Mouse (Mus musculus) cerebellum, postnatal 4 days (tissue): ENCODE results near the gene Mettl5.
"Not testable (repeated sequence)": the region's sequence is repeated elsewhere in the genome, so short reads cannot be mapped to it uniquely, and the experiment has no call there.

ENCODE experiments used
- DNase-seq, 2 experiments: peaks; one replicate each; pipeline ENCODE4 v3.0.0; 2022; ENCODE audit warnings: low spot score in 2 of 2, mixed read lengths in 1 of 2

Mettl5 gene

DNA sequence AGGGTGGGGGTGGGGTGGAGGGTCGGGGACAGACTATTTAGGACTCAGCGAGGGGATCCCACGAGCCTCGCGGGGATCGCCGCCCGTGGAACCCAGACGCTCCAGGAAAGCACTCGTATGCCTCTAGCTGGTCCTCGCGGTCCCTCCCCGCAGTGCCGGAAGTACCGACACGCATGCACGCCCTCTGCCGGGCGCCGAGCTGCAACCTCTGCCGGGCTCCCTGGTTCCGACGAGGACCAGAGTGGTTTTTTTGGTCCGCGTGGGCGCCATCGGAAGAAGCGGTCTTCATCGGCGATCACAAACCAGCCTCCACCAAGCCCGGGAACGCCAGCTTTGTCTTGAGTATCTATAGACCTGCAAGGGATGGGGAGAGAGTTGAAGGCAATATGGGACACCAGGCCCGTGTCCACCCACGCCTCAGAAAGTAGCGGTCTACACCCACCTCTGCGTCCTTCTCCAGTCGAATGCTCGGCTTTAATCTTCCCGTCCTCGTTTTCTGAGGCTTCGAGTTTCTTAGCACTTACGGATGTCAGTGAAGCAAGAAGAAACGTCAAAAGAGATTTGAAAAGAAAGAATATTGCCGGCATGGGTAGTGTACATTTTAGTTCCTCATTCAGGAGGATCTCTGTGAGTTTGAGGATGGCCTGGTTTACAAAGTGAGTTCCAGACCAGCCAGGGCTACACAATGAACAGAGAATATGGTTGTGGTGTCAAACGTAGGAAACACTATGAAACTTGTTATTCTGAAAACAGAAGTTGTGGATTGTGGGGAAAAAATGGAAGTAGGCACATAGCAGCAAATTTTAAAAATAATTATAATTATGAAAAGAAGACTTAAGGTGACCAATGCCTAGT is at the start of gene Mettl5:
Gene Mettl5, minus strand, starts transcription at position 165 of the 855 bp plus-strand sequence.
- peak; percentile 78 to 88 for DNase-seq

DNA sequence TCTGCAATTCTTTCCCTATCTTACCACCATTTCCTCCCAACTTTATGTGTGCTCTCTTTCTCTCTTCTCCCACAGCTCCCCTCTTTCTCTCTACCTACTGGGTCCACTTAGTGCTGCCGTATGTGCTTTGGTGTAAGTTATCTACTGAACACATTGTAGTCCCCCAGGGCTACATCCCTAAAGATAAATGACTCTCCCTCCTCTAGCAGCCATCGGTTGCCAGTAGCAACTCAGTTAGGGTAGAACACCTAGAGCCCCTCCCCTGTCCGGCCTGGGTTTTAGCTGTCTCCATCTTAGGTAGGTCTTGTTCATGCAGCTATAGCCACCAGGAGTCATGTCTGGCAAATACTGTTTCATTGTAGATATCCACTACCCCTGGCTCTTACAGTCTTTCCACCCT is 39.5 kb upstream of the Mettl5 start:
- no peak for DNase-seq

DNA sequence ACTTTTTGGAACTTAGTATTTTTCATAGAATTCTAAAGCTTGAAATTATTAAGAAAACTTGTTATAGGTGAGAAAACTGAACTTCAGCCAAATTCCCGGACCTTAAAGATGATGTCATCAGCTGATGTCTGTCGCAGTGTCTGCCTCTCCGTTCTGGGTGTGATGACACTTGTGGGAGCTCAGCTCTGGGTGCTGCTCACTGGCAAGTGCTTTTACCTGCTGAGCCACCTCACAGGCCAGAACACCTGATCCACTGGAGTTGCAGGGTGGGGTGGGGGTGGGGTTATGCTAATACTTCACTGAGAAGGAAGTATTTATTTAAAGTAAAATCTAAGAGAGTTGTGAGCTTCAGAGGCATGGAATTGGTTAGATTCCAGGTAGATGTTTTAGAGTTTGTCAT is 31.9 kb upstream of the Mettl5 start:
- no peak for DNase-seq

DNA sequence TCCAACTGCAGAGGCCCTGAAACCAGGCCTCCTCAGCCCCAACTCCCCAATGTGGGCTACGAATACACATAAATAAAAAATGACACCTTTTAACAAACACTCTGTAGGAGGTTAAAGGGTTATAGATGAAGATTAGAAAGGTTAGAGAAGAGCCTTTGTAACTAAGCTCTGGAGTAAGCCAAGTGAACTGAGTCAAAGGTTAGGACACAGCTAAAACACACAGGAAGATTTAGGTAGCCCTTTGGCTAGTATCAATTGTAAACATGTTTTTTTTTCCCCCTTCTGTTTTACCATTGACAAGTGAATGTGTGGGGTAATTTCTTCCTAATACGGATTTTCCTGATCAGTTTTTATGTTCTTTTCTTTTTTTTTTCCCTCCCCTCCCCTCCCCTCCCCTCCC is 27.4 kb upstream of the Mettl5 start:
- DNase-seq: no peak

DNA sequence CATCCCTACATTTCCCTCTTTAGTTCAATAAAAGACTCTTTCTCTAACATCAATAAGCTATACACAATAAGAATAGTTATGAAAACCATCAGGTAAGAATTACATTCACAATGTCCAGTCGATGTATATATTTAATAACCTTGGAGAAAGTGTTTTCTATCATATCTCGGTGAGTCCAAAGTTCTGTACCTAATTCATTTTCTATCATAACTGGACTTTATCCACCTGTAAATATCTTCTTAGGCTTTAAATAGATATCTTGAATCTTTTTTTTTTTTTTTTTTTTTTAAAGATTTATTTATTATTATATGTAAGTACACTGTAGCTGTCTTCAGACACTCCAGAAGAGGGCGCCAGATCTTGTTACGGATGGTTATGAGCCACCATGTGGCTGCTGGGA is 22.0 kb upstream of the Mettl5 start:
- not testable (repeated sequence) for DNase-seq

DNA sequence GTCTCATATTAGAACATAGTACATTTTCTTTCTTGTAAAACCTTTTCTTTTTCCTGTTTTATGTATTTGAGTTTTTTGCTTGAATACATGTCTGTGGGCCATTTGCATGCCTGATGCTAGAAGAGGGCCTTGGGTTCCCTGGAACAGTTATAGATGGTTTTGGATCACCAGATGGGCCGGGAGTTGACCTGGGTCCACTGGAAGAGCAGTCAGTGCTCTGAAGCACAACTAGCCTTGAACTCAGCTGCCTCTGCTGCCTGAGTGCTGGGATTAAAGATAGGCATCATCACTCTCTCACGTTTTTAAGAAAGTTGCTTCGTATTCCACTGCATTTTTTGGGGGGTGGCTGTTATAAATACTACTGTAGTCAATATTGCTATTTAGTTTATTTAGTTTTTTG is 18.1 kb upstream of the Mettl5 start:
- DNase-seq: no peak

DNA sequence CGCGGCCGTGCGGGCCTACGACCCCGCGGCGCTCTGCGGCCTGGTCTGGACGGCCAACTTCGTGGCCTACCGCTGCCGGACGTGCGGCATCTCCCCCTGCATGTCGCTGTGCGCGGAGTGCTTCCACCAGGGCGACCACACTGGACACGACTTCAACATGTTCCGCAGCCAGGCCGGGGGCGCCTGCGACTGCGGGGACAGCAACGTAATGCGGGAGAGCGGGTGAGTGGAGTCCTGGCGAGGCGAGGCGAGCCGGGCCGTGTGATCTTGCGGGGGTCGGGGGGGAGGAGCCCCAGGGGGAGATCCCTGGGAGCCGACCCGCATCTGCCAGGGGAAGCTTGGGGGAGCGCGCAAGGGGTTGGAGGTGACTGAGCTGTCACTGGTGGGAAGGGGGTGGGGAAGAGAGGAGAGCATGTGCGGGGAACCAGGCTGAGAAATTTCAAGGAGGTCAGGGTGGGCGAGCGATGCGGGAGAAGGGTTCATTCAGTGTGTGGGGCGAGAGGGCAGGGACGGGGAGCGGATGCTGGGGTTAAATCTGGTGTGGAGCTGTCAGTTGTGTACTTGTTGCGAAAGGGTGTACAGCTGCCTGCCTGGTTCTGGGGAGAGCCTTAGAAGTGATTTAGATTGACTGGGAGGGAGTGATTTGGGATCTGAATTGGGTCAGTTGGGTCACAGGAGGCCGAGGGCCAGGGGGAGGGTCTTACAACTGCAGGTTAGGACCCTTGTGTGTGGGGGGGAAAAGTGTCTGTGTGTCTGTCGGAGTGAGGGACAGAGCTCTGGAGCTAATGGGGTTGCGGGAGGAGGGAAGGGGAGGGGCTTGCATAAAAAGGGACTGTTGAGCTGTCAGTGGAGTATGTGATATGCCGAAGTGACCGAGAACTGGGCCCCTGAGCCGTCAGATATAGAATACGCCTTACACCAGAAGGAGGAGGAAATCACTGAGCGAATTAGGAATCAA is 12.5 kb upstream of the Mettl5 start:
- DNase-seq: peak; percentile 21 to 43

DNA sequence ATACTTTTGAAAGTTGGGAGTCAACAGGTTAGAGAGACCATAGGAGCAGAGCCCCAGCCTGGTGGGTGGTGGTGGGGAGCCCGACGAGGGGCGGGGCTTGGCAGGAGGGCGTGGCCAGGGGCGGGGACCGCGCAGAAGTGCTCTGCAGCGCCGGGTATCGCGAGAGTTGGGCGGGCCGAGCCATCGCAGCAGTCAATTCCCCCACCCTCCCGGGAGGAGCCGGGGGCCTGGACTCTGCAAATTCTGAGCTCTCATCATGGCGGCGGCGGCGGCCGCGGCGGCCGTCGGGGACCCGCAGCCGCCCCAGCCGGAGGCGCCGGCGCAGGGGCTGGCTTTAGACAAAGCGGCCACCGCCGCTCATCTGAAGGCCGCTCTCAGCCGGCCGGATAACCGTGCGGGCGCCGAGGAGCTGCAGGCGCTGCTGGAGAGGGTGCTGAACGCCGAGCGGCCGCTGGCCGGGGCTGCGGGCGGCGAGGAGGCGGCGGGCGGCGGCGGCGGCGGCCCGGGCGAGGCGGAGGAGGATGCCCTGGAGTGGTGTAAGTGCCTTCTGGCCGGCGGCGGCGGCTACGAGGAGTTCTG is 11.7 kb upstream of the Mettl5 start, which contains the start of gene Ubr3:
Gene Ubr3, plus strand, starts transcription at position 208 of the 579 bp plus-strand sequence.
- peak; percentile 96 to 98 for DNase-seq

DNA sequence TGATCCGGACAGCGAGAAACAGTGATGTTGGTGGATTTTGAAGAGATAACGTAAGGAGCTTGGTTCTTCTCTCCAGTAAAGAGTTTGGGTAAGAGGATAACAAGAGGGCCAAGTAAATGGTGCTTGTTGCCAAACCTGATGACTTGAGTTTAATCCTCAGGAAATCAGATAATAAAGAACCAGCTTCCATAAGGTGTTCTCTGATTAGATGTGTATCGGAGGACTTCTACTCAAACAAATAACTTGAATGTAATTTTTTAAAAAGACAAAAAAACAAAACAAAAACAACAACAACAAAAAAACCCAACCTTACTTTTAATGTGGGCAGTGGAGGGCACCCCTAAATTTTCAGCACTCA is 10.8 kb upstream of the Mettl5 start:
- no peak for DNase-seq

DNA sequence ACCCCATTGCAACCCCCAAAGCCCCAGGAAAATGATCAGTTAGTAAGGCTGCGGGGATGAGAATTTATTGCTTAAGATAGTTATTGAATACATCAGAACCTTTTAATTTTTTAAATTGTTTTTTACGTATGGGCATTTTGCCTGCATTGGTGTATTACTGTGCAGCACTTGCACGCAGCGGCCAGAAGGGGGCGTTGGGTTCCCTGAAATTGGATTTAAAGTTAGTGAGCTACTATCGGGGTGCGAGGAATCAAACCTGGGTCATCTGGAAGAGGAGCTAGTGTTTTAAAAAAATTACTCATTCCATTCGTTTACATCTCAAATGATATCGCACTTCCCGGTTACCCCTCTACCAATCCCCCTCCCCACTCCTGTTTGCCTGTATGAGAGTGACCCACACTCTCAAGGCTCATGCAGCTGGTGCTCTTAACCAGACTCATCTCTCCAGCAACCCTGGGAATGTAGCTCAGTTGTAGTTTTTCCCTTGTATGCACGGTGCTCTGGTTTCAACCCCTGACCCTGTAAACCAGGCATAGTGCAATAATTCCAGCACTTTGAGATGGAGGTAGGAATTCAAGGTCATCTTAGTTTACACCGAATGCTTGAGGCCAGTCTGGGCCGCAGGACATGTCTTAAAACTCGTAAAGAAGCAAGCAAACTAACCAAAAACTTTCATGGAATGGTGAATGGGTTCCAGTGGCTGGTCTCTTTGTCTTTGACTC is 10.2 kb upstream of the Mettl5 start:
- no peak for DNase-seq

DNA sequence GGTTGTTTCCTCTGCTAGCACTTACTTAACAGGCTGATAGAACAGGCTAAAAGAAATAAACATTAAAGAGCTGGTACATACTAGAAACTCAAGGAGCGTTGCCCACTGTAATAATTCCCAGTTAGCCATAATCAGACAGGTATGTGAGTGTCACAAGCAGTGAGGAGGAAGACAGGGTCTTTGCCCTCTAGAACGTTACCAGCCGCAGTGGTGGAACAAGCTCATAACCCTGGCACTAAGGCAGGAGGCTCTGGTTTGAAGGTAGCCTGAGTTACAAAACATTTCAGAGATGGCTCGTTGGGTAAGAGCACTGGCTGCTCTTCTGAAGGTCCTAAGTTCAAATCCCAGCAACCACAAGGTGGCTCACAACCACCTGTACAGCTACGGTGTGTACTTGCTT is 8.5 kb upstream of the Mettl5 start:
- DNase-seq: no peak

DNA sequence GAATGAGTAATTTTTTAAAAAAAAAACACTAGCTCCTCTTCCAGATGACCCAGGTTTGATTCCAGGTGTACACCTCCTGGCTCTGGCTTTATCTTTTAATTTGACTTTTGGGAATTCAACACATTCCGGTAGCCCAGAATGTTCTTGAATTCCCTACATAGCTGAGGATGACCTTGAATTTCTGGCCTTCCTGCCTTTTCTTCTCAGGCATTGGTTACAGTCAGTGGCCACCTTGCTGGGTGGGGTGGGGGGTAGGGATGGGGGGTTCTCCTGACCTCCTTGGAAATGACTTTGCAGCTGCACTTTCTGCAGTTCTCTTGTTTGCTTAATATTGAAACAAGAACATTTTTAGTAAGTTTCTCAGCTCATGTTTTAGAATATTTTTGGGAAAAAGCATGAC is 7.7 kb upstream of the Mettl5 start:
- no peak for DNase-seq

DNA sequence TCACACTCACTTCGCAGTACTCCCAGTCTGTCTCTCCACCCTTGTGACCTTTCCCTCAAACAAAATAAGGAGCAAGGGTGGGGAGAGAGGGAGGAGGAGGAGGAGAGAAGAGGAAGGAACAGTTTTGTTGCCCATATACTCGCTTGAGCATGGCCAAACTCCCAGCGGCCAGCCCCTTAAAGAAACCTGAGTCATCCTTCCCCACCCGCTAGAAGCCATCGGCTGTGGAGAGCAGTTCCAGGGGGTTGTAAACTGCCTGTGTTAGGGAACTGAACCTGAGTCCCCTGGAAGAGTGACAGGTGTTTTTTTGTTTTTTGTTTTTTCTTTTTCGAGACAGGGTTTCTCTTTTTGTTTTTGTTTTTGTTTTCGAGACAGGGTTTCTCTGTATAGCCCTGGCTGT is 5.4 kb upstream of the Mettl5 start:
- no peak for DNase-seq

DNA sequence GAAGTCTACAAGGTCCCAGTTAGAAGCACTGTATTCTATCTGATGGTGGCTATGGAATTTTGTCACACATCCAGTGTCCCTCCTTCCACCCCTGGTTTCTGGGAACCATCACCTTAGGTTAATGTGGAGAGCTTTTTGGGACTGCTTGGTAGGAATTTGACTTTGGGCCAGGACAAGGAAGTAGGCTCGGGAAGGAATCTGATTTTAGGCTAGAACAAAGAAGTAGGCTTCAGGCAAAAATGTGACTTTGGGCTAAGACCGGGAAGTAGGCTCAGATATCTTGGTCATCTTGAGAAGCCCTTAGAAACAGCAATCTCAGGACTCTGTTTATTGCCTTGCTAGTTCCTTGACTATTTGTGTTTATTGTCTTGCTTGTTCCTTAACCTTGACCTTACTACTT is 3.5 kb upstream of the Mettl5 start:
- DNase-seq: no peak

DNA sequence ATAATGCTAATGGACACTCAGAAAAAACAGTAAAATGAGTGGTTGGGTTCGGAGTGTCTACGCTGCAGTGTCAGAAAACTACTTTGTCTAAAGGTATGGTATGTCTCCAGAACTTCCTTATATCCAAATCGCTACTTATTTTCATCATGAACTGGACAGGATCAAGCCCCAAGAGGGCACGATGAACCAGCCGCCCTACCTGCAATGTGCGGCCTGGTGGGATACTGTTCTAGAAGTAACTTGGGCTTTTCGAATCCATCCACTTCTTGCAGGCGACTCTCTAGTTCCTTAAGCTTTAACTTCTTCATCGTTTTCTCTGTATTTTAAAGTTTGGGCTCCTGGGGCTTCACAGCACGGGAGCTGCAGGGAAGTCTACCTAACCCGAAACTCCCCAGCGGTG is 365 bp downstream of the Mettl5 start:
- no peak for DNase-seq

DNA sequence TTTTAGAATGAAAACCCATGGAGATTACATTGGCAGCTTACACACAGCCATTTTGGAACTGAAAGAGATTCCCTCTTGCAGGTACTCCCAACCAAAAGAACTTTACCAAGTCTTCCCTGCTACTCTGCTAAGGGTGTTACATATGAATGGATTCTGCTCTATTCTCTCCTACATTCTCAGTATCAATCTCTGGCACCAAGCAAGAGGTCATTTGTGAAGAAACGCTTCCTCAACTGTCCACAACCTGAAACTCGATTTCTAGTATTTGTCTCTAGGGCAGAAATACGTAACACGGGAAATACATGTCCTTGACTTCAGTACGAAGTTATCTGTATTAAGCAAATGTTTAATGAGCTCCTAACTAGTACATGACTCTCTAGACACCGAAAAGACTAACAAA is 834 bp downstream of the Mettl5 start:
- no peak for DNase-seq

DNA sequence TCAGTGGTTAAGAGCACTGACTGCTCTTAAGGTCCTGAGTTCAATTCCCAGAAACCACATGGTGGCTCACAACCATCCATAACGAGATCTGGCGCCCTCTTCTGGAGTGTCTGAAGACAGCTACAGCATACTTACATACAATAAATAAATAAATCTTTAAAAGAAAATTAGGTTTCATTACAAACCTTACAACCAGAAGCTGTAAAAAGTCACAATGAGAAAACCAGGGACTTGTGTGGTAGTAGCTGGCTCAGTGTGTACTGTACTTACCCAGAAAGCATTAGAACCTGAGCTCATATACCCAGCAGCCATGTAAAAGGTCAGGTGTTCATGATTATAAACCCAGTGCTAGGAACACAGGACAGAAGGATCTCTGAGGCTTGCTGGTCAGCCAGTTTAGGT is 1.4 kb downstream of the Mettl5 start:
- DNase-seq: no peak

DNA sequence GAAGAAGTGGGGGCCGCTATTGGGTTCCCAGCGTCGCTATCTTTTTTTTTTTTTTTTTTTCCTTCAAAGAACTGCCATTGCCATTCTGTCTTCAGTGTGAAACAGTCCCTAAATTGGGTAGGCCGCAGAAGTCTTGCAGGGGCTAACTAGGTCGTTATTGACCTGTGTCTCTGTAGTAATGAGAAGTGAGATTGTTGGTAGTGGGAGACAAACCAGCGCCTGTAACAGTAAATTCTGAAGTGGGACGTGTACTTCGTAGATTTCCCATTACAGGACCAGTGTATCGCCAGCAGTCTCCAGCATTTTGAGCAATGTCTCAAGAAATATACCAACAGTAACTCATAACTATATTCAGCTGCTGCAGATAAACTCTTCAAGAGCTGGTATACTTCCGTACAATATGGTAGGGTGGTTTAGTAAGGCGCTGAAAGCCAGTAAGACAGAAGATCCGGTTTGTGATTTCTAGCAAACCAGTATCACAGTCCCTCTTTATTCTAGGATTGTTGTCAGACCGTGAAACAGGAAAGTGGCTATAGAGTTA is 23.2 kb downstream of the Mettl5 start:
- no peak for DNase-seq

DNA sequence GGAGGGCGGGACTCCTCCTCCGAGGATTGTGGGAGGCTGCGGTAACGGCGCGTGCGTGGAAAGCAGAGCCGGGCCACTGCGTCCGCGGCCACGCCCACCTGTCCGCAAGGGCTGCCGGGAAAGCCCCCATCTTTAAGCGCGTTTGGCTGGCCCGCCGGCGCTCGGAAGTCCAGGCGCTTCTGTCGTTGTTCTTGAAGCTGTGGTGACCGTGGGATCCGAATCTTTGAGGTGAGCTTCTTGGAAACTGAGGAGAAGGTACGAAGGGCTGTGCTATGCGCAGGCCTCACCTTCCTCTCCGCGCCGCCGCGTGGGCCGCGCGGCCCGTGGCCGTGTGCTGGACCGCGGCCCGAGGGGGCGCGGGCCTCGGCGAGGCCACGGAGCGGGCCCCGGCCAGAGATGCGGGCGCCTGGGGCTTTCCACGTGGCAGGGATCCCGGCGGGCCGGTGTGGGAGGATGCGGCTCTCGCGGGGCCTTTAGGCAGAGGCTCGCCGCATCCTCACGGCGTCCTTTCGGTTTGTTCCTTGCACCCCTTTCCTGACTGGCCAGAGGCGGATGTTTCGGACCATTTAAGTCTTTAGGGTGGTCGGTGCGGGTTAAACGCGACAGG is 23.8 kb downstream of the Mettl5 start, which contains the start of gene Ssb:
Gene Ssb, plus strand, starts transcription at position 78 of the 607 bp plus-strand sequence.
- DNase-seq: peak; percentile 79 to 93

DNA sequence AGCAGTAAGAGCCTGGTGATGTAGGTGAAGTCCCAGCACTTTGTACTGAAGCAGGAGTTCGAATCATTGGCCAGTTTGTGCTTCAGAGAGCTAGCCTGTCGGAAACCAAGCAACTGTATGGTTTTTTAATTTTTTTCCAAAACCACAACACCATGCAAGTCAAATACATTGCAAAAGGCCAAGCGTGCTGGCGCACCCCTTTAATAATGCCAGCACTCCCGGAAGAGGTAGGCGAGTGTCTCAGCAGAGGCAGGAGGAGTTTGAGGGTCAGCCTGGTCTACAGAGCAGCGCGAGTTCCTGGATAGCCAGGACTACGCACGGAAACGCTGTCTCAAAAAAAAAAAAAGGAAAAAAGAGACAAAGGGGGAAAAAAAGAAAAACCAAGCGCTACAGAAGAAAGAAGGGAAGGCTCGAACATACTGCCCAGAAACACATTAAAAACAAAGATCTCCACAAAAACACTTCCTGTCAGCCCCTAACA is 24.4 kb downstream of the Mettl5 start:
- no peak for DNase-seq

DNA sequence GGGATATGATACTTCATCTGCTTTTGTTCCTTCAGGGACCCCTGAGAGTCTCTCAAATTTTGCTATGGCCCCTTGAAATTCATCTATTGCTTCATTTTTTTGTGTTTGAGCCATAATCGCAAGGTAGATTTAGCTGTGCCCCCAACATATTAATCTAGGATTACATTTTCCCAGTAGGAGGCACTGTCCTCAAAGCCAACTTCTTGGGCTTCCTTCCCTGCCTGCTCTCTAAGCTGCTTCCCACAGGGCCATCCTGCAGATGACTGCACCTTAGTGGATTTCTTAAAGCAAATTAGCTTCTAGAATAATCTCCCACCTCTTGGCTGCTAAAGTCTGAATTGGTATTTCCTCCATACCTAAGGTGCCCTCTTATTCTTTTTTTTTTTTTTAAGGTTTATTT is 27.5 kb downstream of the Mettl5 start:
- DNase-seq: no peak
